Mouse (Mus musculus) WW6 (cell line): ENCODE results near the gene Trpt1.

Source experiments
- DNase-seq: peaks from one replicate; pipeline ENCODE4 v3.0.0-alpha.2; 2013; ENCODE audit warnings: low read depth, low spot score

Trpt1 gene

GRCm38 (mm10) chr19:7039841-7040636 lies 44.1 kb downstream of the Trpt1 start, which contains the start of gene Stip1:
Stip1 (minus strand) TSS chr19:7039967.
- peak; percentile 98 for DNase-seq

GRCm38 (mm10) chr19:7040637-7041130 lies 44.8 kb downstream of the Trpt1 start:
- DNase-seq, result no peak

- DNase-seq, result no peak
Measured at GRCm38 (mm10) chr19:7041171-7041570, 45.2 kb downstream of the Trpt1 start.

GRCm38 (mm10) chr19:7044279-7044678 lies 48.3 kb downstream of the Trpt1 start:
- DNase-seq, result no peak

GRCm38 (mm10) chr19:7044706-7045105 lies 48.8 kb downstream of the Trpt1 start:
- no peak for DNase-seq
